ENCODE assay signal across 31 mouse cellular contexts in genomic region chr1:59336256-59336655, GRCm38 (mm10).
"Had no signal": no experiment of that assay in that cellular context is flagged by ENCODE, and none has a peak within 500 bp of the region (broad histone marks: within the 10 kb centered on the region; RNA-seq: fewer than 3 reads in every experiment).

No protein-coding gene starts in this region.

- H3K9ac ChIP-seq: limb, embryonic 12.5 days; limb, embryonic 13.5 days; limb, embryonic 15.5 days; liver, embryonic 12.5 days; liver, embryonic 13.5 days; liver, embryonic 14.5 days; liver, embryonic 15.5 days; liver, postnatal 0 days; lung, embryonic 14.5 days; lung, embryonic 15.5 days; midbrain, embryonic 12.5 days; midbrain, embryonic 13.5 days; midbrain, embryonic 15.5 days; neural tube, embryonic 12.5 days had no signal

- DNase-seq: left cerebral cortex, postnatal 4 days; liver; liver, embryonic 13.5 days; liver, postnatal 0 days; lung, adult 18-20 months; lung, adult 2 months; lung, embryonic 14.5 days; lung, postnatal 10 days; lung, postnatal 14 days; lung, postnatal 36 days; lung, postnatal 4 days; midbrain, embryonic 14.5 days had no signal

- H3K4me3 ChIP-seq: left cerebral cortex, adult 2 months; limb, embryonic 10.5 days; limb, embryonic 12.5 days; limb, embryonic 13.5 days; limb, embryonic 15.5 days; liver, embryonic 12.5 days; liver, embryonic 13.5 days; liver, embryonic 15.5 days; lung, embryonic 15.5 days; megakaryocyte, embryonic 14.5 days; midbrain, embryonic 10.5 days; midbrain, embryonic 12.5 days; midbrain, embryonic 13.5 days; midbrain, embryonic 15.5 days; myocyte; neural tube, embryonic 12.5 days had no signal

- H3K4me1 ChIP-seq: liver, embryonic 15.5 days had no signal

- H3K9me3 ChIP-seq: limb, embryonic 10.5 days; limb, embryonic 12.5 days; limb, embryonic 13.5 days; limb, embryonic 15.5 days; liver, embryonic 12.5 days; liver, embryonic 13.5 days; liver, embryonic 15.5 days; lung, embryonic 15.5 days; megakaryocyte, embryonic 14.5 days; midbrain, embryonic 10.5 days; midbrain, embryonic 12.5 days; midbrain, embryonic 13.5 days; midbrain, embryonic 15.5 days; neural tube, embryonic 12.5 days had no signal

- H3K36me3 ChIP-seq: limb, embryonic 10.5 days; limb, embryonic 12.5 days; limb, embryonic 13.5 days; limb, embryonic 15.5 days; liver, embryonic 12.5 days; liver, embryonic 13.5 days; liver, embryonic 15.5 days; lung, embryonic 15.5 days; midbrain, embryonic 10.5 days; midbrain, embryonic 12.5 days; midbrain, embryonic 13.5 days; midbrain, embryonic 15.5 days; neural tube, embryonic 12.5 days had no signal

- H3K4me2 ChIP-seq: limb, embryonic 12.5 days; limb, embryonic 13.5 days; limb, embryonic 15.5 days; liver, embryonic 11.5 days; liver, embryonic 12.5 days; liver, embryonic 13.5 days; liver, embryonic 15.5 days; lung, embryonic 14.5 days; lung, embryonic 15.5 days; midbrain, embryonic 12.5 days; midbrain, embryonic 13.5 days; midbrain, embryonic 15.5 days; neural tube, embryonic 12.5 days had no signal

- H3K27me3 ChIP-seq: limb, embryonic 12.5 days; limb, embryonic 13.5 days; limb, embryonic 15.5 days; liver, embryonic 13.5 days; lung, embryonic 15.5 days; midbrain, embryonic 15.5 days; neural tube, embryonic 12.5 days had no signal

- H3K27ac ChIP-seq: left cerebral cortex, adult 2 months; limb, embryonic 12.5 days; limb, embryonic 13.5 days; limb, embryonic 15.5 days; liver, embryonic 12.5 days; liver, embryonic 13.5 days; liver, embryonic 14.5 days; liver, embryonic 15.5 days; lung, embryonic 15.5 days; macrophage; midbrain, embryonic 10.5 days; midbrain, embryonic 12.5 days; midbrain, embryonic 13.5 days; midbrain, embryonic 15.5 days; neural tube, embryonic 12.5 days had no signal

- ATAC-seq: liver, embryonic 12.5 days; liver, postnatal 0 days; lung, postnatal 0 days; midbrain, embryonic 13.5 days; midbrain, embryonic 15.5 days had no signal
